Mouse (Mus musculus): Measurements from ENCODE around the gene Bod1l.

DNA sequence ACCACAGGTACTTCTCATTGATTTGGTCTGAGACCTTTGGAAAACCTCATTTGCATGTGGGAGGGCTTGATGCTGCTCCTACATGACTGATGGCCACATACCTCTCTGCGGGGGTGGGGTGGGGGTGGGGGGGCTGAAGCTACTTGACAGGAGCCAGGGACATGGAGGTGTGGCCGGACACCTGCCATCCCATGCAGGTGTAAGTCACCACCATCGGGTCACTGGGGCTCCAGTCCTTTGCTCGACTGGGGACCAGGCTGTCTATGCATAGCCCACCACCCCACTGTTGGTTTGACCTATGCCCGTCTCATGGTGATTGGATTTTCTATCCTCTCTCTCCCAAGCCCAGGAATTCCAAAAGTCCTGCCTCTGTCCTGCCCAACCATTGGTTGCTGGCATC lies 62.2 kb downstream of the Bod1l start:
- TF ChIP-seq CTCF (conservative IDR thresholded peaks at IDR 0.05; ENCODE audit: insufficient read depth, insufficient read length, low read depth, low read length) (no peak), POLR2A (IDR thresholded peaks at IDR 0.05; ENCODE audit: low read depth, low read length) (no peak)
